Mouse (Mus musculus): ENCODE results near the gene Noxred1.

DNA sequence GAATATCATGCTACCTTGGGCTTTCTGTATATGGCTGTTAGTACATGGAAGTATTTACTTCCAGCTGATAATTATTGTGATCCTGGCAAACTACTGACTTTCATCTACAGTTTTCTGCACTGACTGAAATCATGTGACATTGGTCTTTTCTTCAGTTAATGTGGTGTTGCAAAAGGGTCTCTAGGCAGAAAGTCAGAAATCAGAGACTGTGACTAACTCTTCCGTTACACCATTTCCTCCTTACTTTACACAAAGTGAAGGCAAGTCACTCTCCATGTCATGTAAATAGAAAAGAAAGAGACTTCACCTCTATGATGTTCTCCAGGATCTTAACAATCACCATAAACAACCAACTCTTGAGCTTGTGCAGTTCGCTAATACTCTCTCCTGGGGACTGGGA lies 8.9 kb downstream of the Noxred1 start:
- TF ChIP-seq CTCF (IDR thresholded peaks at IDR 0.05; ENCODE audit: low read depth, low read length) (no peak), POLR2A (IDR thresholded peaks at IDR 0.05; ENCODE audit: insufficient read depth, low read length) (no peak)

All from ES-Bruce4 (cell line).